Mouse (Mus musculus): ENCODE results near the gene Espn.

GRCm38 (mm10) chr4:152077191-152077590, 75.0 kb downstream of the Espn start:
- TF ChIP-seq CTCF (IDR thresholded peaks at IDR 0.05; ENCODE audit: borderline replicate concordance, insufficient read depth, low read length): no peak
- TF ChIP-seq POLR2A (IDR thresholded peaks at IDR 0.05; ENCODE audit: low read depth, low read length): no peak

All from embryonic fibroblast, embryonic 13.5 days (primary cell).